26 mouse cellular contexts compared by ENCODE assay signal in genomic region chr11:13724375-13724774, GRCm38 (mm10).
DNase-seq lines count a peak whose midpoint lies in the region; ATAC-seq and TF ChIP-seq lines count a peak whose summit lies in the region.
"Had no signal": no experiment of that assay in that cellular context is flagged by ENCODE, and none has a peak within 500 bp of the region (broad histone marks: within the 10 kb centered on the region; RNA-seq: fewer than 3 reads in every experiment).

No protein-coding gene starts in this region.

- no peak for TF ChIP-seq POLR2A in brain, embryonic 14.5 days (IDR thresholded peaks at IDR 0.05; ENCODE audit: borderline replicate concordance, extremely low read depth, insufficient read depth, insufficient read length, poor library complexity, severe bottlenecking)

- H3K27me3 ChIP-seq in midbrain, embryonic 14.5 days (ENCODE audit: control insufficient read depth, insufficient read depth, low read length) = no peaks in the 10 kb centered on the region
- no peaks in the 10 kb centered on the region for H3K27me3 ChIP-seq in midbrain, embryonic 13.5 days
- H3K27me3 ChIP-seq: forebrain, embryonic 13.5 days; heart, embryonic 12.5 days; heart, embryonic 15.5 days had no signal

- H3K36me3 ChIP-seq in midbrain, embryonic 14.5 days (ENCODE audit: control insufficient read depth, insufficient read depth, low read length) = no peaks in the 10 kb centered on the region
- no peaks in the 10 kb centered on the region for H3K36me3 ChIP-seq in midbrain, embryonic 13.5 days
- H3K36me3 ChIP-seq: forebrain, embryonic 10.5 days; heart, embryonic 12.5 days; heart, embryonic 15.5 days had no signal

- no peak for ATAC-seq in midbrain, embryonic 14.5 days (ENCODE audit: low FRiP score, low TSS enrichment)
- no peak for ATAC-seq in midbrain, embryonic 13.5 days
- ATAC-seq: CD4-positive, CD25-positive, alpha-beta regulatory T cell, adult 4 months; forebrain, embryonic 13.5 days; forebrain, embryonic 16.5 days; hindbrain, postnatal 0 days; inflammation-experienced regulatory T-cells, adult 6 months had no signal

- no peak overlapping the region for H3K9ac ChIP-seq in midbrain, embryonic 14.5 days (replicated peaks; ENCODE audit: low read length)
- no peak overlapping the region for H3K9ac ChIP-seq in midbrain, embryonic 13.5 days (replicated peaks)
- H3K9ac ChIP-seq: forebrain, embryonic 13.5 days; heart, embryonic 12.5 days; heart, embryonic 15.5 days; hindbrain, embryonic 14.5 days had no signal

- no peaks in the 10 kb centered on the region for H3K9me3 ChIP-seq in midbrain, embryonic 14.5 days (ENCODE audit: control insufficient read depth, low read length)
- H3K9me3 ChIP-seq in midbrain, embryonic 13.5 days = no peaks in the 10 kb centered on the region
- H3K9me3 ChIP-seq: forebrain, embryonic 10.5 days; forebrain, embryonic 13.5 days; heart, embryonic 12.5 days; heart, embryonic 15.5 days had no signal

- H3K27ac ChIP-seq in midbrain, embryonic 14.5 days (replicated peaks; ENCODE audit: low read depth, low read length) = no peak overlapping the region
- H3K27ac ChIP-seq in midbrain, embryonic 13.5 days = no peak overlapping the region
- H3K27ac ChIP-seq: forebrain, embryonic 10.5 days; forebrain, embryonic 13.5 days; gastrocnemius, adult 2 months; heart, embryonic 15.5 days; hindbrain, embryonic 14.5 days; hindbrain, postnatal 0 days had no signal

- peak; percentile 32 for DNase-seq in midbrain, embryonic 14.5 days
- DNase-seq in retina, postnatal 1 day = peak; percentile 10
- DNase-seq in retina, embryonic 14.5 days (ENCODE audit: low spot score) = no peak
- peak; percentile 27 for DNase-seq in brain, embryonic 14.5 days (ENCODE audit: low read depth)
- peak; percentile 3 for DNase-seq in telencephalon, adult 2 months (ENCODE audit: low read depth, low spot score)
- no peak for DNase-seq in heart, postnatal 25 days (ENCODE audit: low spot score)
- DNase-seq: adrenal gland, adult 2 months; adrenal gland, postnatal 14 days; cerebellum, adult 18-20 months; cerebellum, adult 9-10 months; cerebellum, postnatal 14 days; gastrocnemius, adult 2 months; gastrocnemius, postnatal 25 days; heart, adult 18-20 months; heart, postnatal 10 days; heart, postnatal 4 days had no signal

- WGBS in midbrain, embryonic 14.5 days = 62% methylated on average over 3 of the region's 3 CpGs
- WGBS in midbrain, embryonic 13.5 days = 71% methylated on average over 3 of the region's 3 CpGs

- no peak for TF ChIP-seq CTCF in brain, embryonic 14.5 days (IDR thresholded peaks at IDR 0.05; ENCODE audit: borderline replicate concordance, extremely low read depth, insufficient read depth, insufficient read length)

- no peak overlapping the region for H3K4me3 ChIP-seq in midbrain, embryonic 14.5 days (replicated peaks; ENCODE audit: low read depth, low read length)
- no peak overlapping the region for H3K4me3 ChIP-seq in midbrain, embryonic 13.5 days (replicated peaks)
- H3K4me3 ChIP-seq: forebrain, embryonic 10.5 days; forebrain, embryonic 13.5 days; gastrocnemius, adult 2 months; heart, embryonic 12.5 days; heart, embryonic 15.5 days had no signal

- no peaks in the 10 kb centered on the region for H3K4me1 ChIP-seq in midbrain, embryonic 14.5 days (ENCODE audit: control insufficient read depth, insufficient read depth, low read length)
- H3K4me1 ChIP-seq in midbrain, embryonic 13.5 days (replicated peaks) = no peaks in the 10 kb centered on the region
- H3K4me1 ChIP-seq: forebrain, embryonic 10.5 days; forebrain, embryonic 13.5 days; heart, embryonic 12.5 days; heart, embryonic 15.5 days had no signal

- H3K4me2 ChIP-seq in midbrain, embryonic 14.5 days (ENCODE audit: low read length) = no peak overlapping the region
- H3K4me2 ChIP-seq in midbrain, embryonic 13.5 days (replicated peaks) = no peak overlapping the region
- H3K4me2 ChIP-seq: forebrain, embryonic 13.5 days; heart, embryonic 12.5 days; heart, embryonic 15.5 days; hindbrain, embryonic 14.5 days had no signal

- intact Hi-C loops in heart, postnatal 25 days (cut with DNase I) = no loop called here

Comparison
In these comparisons a context has a peak if more than half of its experiments do, and no peak if none do; other contexts are left out.
1. DNase-seq: peak in midbrain, embryonic 14.5 days (single experiment), retina, postnatal 1 day (single experiment), brain, embryonic 14.5 days (single experiment) and telencephalon, adult 2 months (single experiment); none in retina, embryonic 14.5 days (single experiment) and heart, postnatal 25 days (single experiment).